Mouse (Mus musculus) heart, postnatal 0 days (tissue): ENCODE data around the gene Pdcd1.

ENCODE experiments used
- CTCF ChIP-seq: IDR thresholded peaks from 2 replicates; pipeline ENCODE4 v1.5.1; 2016; ENCODE audit warnings: antibody characterized with exemption, control low read depth, low read depth
- EP300 ChIP-seq: IDR thresholded peaks from 2 replicates; pipeline ENCODE4 v1.6.1; 2016; ENCODE audit warnings: antibody characterized with exemption, low read depth

DNA sequence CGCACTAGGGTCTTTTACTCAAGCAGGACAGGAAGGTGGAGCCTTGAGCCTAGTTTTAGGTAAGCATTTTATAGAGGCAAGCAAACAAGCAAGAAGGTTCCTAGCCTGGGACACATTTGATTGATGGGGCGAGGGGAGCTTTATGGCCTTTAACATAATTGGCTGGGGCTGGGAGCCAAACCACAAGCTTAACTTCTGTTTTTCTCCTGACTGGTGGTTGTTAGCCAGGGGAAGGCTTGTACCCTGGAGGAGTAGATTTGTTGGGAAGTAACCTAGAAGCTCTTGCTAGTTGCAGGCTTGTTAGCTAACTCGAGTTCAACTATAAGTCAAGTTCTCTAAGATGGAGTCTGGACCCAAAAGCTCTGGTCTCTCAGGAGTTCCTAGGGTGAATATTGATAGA lies 26.0 kb upstream of the Pdcd1 start:
- TF ChIP-seq EP300, result no peak
- TF ChIP-seq CTCF, result no peak
